22 mouse cellular contexts compared by ENCODE assay signal in genomic region chr6:108903280-108903679, GRCm38 (mm10).
DNase-seq lines count a peak whose midpoint lies in the region; ATAC-seq and TF ChIP-seq lines count a peak whose summit lies in the region.
"Had no signal": no experiment of that assay in that cellular context is flagged by ENCODE, and none has a peak within 500 bp of the region (broad histone marks: within the 10 kb centered on the region; RNA-seq: fewer than 3 reads in every experiment).

No protein-coding gene starts in this region.

- dilution Hi-C loops in CH12.LX (cut with MboI; ENCODE audit: extremely low pct_ligation_motif_present, extremely low pct_unique_long_range_greater_than_20kb, low sequenced_read_pairs) = no loop called here

- H3K9ac ChIP-seq in CH12.LX (ENCODE audit: insufficient read depth, low read depth) = no peak overlapping the region
- H3K9ac ChIP-seq in hindbrain, embryonic 16.5 days (ENCODE audit: low read depth, low read length) = no peak overlapping the region
- H3K9ac ChIP-seq: embryonic facial prominence, embryonic 13.5 days; embryonic facial prominence, embryonic 15.5 days; forebrain, embryonic 12.5 days had no signal

- no peak overlapping the region for H3K4me3 ChIP-seq in layer of hippocampus, adult 2 months
- H3K4me3 ChIP-seq in CH12.LX (replicated peaks in 1 of 3; ENCODE audit: low read depth in 2 of 3, low read length in 2 of 3, poor library complexity in 1 of 3) = no peak overlapping the region
- no peak overlapping the region for H3K4me3 ChIP-seq in hindbrain, embryonic 16.5 days (ENCODE audit: low read length)
- H3K4me3 ChIP-seq: embryonic facial prominence, embryonic 13.5 days; embryonic facial prominence, embryonic 15.5 days; erythroblast, embryonic 14.5 days; forebrain, embryonic 10.5 days; forebrain, embryonic 12.5 days had no signal

- 81% methylated on average over 4 of the region's 4 CpGs for WGBS in hindbrain, embryonic 16.5 days

- H3K4me1 ChIP-seq in CH12.LX (ENCODE audit: control insufficient read depth in 1 of 2, insufficient read depth in 2 of 2) = peaks cover 0 to 12% of the 10 kb centered on the region in 2 experiments; a peak in 2 of 4 replicates
- H3K4me1 ChIP-seq in hindbrain, embryonic 16.5 days (ENCODE audit: control insufficient read depth, insufficient read depth, low read depth, low read length) = no peaks in the 10 kb centered on the region
- H3K4me1 ChIP-seq: embryonic facial prominence, embryonic 13.5 days; embryonic facial prominence, embryonic 15.5 days; forebrain, embryonic 10.5 days; forebrain, embryonic 12.5 days had no signal

- in situ Hi-C loops in CH12.LX (cut with MboI; ENCODE audit: low pct_ligation_motif_present, low pct_unique_long_range_greater_than_20kb, low sequenced_read_pairs) = no loop called here

- DNase-seq in layer of hippocampus, adult 2 months (ENCODE audit: low spot score in 2 of 2) = no peak
- DNase-seq in layer of hippocampus, adult 9-11 months = no peak
- DNase-seq in A20 (ENCODE audit: low read depth, low spot score) (peak; percentile 49), CH12.LX (ENCODE audit: extremely low read depth) (no peak)
- no peak for DNase-seq in left cerebral cortex, postnatal 14 days (ENCODE audit: low spot score in 2 of 2)
- DNase-seq in gastrocnemius, postnatal 36 days = no peak
- DNase-seq: adrenal gland, adult 8-10 months; adrenal gland, postnatal 14 days; cerebellum, adult 11-12 months; cerebellum, adult 2 months; cerebellum, adult 9-10 months; cerebellum, postnatal 10 days; cerebellum, postnatal 25 days had no signal

- TF ChIP-seq EP300 in CH12.LX (IDR thresholded peaks at IDR 0.05; ENCODE audit: low read length) = no peak

- H3K36me3 ChIP-seq in CH12.LX (replicated peaks in 1 of 2; ENCODE audit: control insufficient read depth in 1 of 2, insufficient read depth in 1 of 2, low read length in 1 of 2) = no peaks in the 10 kb centered on the region
- no peaks in the 10 kb centered on the region for H3K36me3 ChIP-seq in hindbrain, embryonic 16.5 days (ENCODE audit: control insufficient read depth, insufficient read depth, low read length)
- H3K36me3 ChIP-seq: embryonic facial prominence, embryonic 13.5 days; embryonic facial prominence, embryonic 15.5 days; forebrain, embryonic 10.5 days; forebrain, embryonic 12.5 days had no signal

- H3K79me2 ChIP-seq in CH12.LX (replicated peaks; ENCODE audit: control insufficient read depth, extremely low read depth, insufficient read depth, poor library complexity, severe bottlenecking) = no peaks in the 10 kb centered on the region

- H3K4me2 ChIP-seq in CH12.LX (ENCODE audit: insufficient read depth, low read depth, poor library complexity, severe bottlenecking) = no peak overlapping the region
- H3K4me2 ChIP-seq in hindbrain, embryonic 16.5 days (ENCODE audit: low read length) = no peak overlapping the region
- H3K4me2 ChIP-seq: embryonic facial prominence, embryonic 13.5 days; embryonic facial prominence, embryonic 15.5 days; forebrain, embryonic 12.5 days had no signal

- 0 out of 2 replicates have a peak, but pooled peaks have one; percentile 5 for TF ChIP-seq CTCF in layer of hippocampus, adult 2 months (conservative IDR thresholded peaks at IDR 0.05)
- TF ChIP-seq CTCF in CH12.LX (conservative IDR thresholded peaks at IDR 0.05 in 1 of 2, IDR thresholded peaks at IDR 0.05 in 1 of 2; ENCODE audit: low read depth in 2 of 2, low read length in 2 of 2) = no peak

- TF ChIP-seq POLR2A in CH12.LX (IDR thresholded peaks at IDR 0.05; ENCODE audit: low read depth, low read length) = no peak

- no peak overlapping the region for H3K27ac ChIP-seq in layer of hippocampus, adult 2 months
- H3K27ac ChIP-seq in CH12.LX (ENCODE audit: insufficient read depth, low read depth) = no peak overlapping the region
- no peak overlapping the region for H3K27ac ChIP-seq in hindbrain, embryonic 16.5 days (ENCODE audit: low read depth, low read length)
- H3K27ac ChIP-seq: embryonic facial prominence, embryonic 13.5 days; embryonic facial prominence, embryonic 15.5 days; forebrain, embryonic 10.5 days; forebrain, embryonic 12.5 days had no signal

- peak; percentile 66 for ATAC-seq in inflammation-experienced regulatory T-cells, adult 6 months
- ATAC-seq in hindbrain, embryonic 16.5 days = no peak
- ATAC-seq: forebrain, embryonic 14.5 days; forebrain, embryonic 16.5 days had no signal

- no peaks in the 10 kb centered on the region for H3K9me3 ChIP-seq in CH12.LX (replicated peaks; ENCODE audit: low read length)
- H3K9me3 ChIP-seq in hindbrain, embryonic 16.5 days (ENCODE audit: control insufficient read depth, low read length) = no peaks in the 10 kb centered on the region
- H3K9me3 ChIP-seq: embryonic facial prominence, embryonic 13.5 days; embryonic facial prominence, embryonic 15.5 days; forebrain, embryonic 10.5 days; forebrain, embryonic 12.5 days had no signal

- intact Hi-C loops in left cerebral cortex, postnatal 14 days (cut with DNase I) = no loop called here
- intact Hi-C loops in gastrocnemius, postnatal 36 days (cut with DNase I) = no loop called here

- H3K27me3 ChIP-seq in CH12.LX (replicated peaks) = no peaks in the 10 kb centered on the region
- H3K27me3 ChIP-seq in hindbrain, embryonic 16.5 days (replicated peaks; ENCODE audit: control insufficient read depth, insufficient read depth, low read length) = no peaks in the 10 kb centered on the region; the same call in 1 of the 2 replicates
- H3K27me3 ChIP-seq: embryonic facial prominence, embryonic 13.5 days; embryonic facial prominence, embryonic 15.5 days; forebrain, embryonic 12.5 days had no signal

- TF ChIP-seq RAD21 in CH12.LX (IDR thresholded peaks at IDR 0.05; ENCODE audit: low read depth, low read length) = no peak

TF ChIP-seq in CH12.LX, 34 proteins besides CTCF, POLR2A, EP300 and RAD21:
- TF ChIP-seq PAX5 (IDR thresholded peaks at IDR 0.05; ENCODE audit: low read length) (no peak), RCOR1 (conservative IDR thresholded peaks at IDR 0.05; ENCODE audit: low read depth, low read length) (no peak), BHLHE40 (IDR thresholded peaks at IDR 0.05; ENCODE audit: low read depth, low read length) (peak; percentile 16; the same call in 1 of the 2 replicates), MAFK (IDR thresholded peaks at IDR 0.05; ENCODE audit: insufficient replicate concordance, low read length) (no peak), TBP (conservative IDR thresholded peaks at IDR 0.05; ENCODE audit: low read depth, low read length) (no peak), JUN (IDR thresholded peaks at IDR 0.05; ENCODE audit: insufficient read depth, low read depth, low read length) (no peak), GABPA (IDR thresholded peaks at IDR 0.05; ENCODE audit: insufficient replicate concordance, low read depth, low read length) (no peak), MEF2A (IDR thresholded peaks at IDR 0.05; ENCODE audit: borderline replicate concordance, low read depth, low read length) (no peak), USF1 (IDR thresholded peaks at IDR 0.05; ENCODE audit: low read depth, low read length) (no peak)
